Mouse (Mus musculus): ENCODE measurements around the gene Trim29. TPM values are rescaled to one million over a fixed set of nuclear protein-coding genes. Genes with fewer than 3 reads are reported as not detected.
A peak's percentile ranks its signal among the peaks of the same experiment; 100 is the strongest.

Trim29 gene
- polyA plus RNA-seq, 1 experiment from 2014 or later: not detected

GRCm38 (mm10) chr9:43331476-43332471 is 21.1 kb downstream of the Trim29 start:
- POLR2A ChIA-PET: no interaction called here
- no peak for DNase-seq (ENCODE audit: low read depth, low spot score)
- H3K27me3 ChIP-seq: peaks cover 22% of the 10 kb centered on the region
- no peak for TF ChIP-seq CTCF (IDR thresholded peaks at IDR 0.05)
- CTCF ChIA-PET: no interaction called here
- no peak for ATAC-seq
- in situ Hi-C loops (cut with MboI; ENCODE audit: low pct_unique_long_range_greater_than_20kb): loop anchor here (25.0 kb wide), 1 partner anchor 631 kb away; no protein-coding TSS in a partner anchor

DNA sequence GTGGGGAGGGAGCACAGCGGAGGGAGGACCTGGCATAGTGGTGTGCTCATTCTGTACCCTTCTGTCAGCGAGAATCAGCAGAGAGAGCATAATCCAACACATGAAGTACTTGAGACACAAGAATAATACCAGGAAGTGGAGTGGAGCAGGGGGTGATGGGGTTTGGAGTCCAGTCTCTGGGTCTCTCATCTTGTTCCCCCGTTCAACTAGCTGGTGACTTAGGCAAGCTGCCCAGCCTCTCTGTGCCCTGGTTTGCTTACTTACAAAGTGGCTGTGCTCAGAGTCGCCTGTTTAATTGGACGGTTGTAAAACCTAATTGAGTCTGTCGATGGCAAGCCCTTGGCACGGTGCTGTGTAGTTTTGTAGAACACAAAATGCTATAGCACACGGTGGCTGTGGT is 23.8 kb downstream of the Trim29 start:
- no peak for TF ChIP-seq CTCF (IDR thresholded peaks at IDR 0.05)
- ChIA-PET CTCF (no interaction called here), POLR2A (no interaction called here)
- in situ Hi-C loops (cut with MboI; ENCODE audit: low pct_unique_long_range_greater_than_20kb): loop anchor here (25.0 kb wide), 1 partner anchor 628 kb away; no protein-coding TSS in a partner anchor
- DNase-seq (ENCODE audit: low read depth, low spot score) (no peak), ATAC-seq (no peak)
- peaks cover 22% of the 10 kb centered on the region for H3K27me3 ChIP-seq

- H3K27me3 ChIP-seq: peaks cover 19% of the 10 kb centered on the region
- ChIA-PET CTCF (no interaction called here), POLR2A (no interaction called here)
- no peak for DNase-seq (ENCODE audit: low read depth, low spot score)
- no peak for ATAC-seq
- no peak for TF ChIP-seq CTCF (IDR thresholded peaks at IDR 0.05)
- in situ Hi-C loops (cut with MboI; ENCODE audit: low pct_unique_long_range_greater_than_20kb): loop anchor here (25.0 kb wide), 1 partner anchor 625 kb away; no protein-coding TSS in a partner anchor
Observed at GRCm38 (mm10) chr9:43337636-43338035, 27.0 kb downstream of the Trim29 start.

DNA sequence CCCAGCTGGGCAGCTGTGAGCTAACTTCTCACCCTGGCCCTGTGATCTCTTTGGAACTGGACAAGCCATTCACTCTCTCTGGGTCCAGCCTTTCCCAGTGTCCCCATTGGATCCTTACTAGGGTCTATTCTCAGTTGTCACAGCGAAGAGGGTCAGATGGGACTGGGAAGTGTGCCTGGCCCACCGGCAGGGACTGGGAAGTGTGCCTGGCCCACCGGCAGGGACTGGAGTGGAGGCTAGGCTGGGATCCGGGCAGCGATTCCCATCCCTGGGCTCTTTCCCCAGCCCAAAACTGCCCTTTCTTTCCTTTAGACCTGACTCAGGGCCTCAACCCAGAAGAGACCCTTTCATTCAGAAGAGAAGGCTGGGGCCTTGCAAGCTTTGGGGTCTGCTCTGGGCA is 27.4 kb downstream of the Trim29 start:
- no peak for TF ChIP-seq CTCF (IDR thresholded peaks at IDR 0.05)
- DNase-seq (ENCODE audit: low read depth, low spot score) (no peak), ATAC-seq (no peak)
- POLR2A ChIA-PET: no interaction called here
- CTCF ChIA-PET: no interaction called here
- H3K27me3 ChIP-seq: peaks cover 24% of the 10 kb centered on the region
- in situ Hi-C loops (cut with MboI; ENCODE audit: low pct_unique_long_range_greater_than_20kb): loop anchor here (25.0 kb wide), 1 partner anchor 624 kb away; no protein-coding TSS in a partner anchor

DNA sequence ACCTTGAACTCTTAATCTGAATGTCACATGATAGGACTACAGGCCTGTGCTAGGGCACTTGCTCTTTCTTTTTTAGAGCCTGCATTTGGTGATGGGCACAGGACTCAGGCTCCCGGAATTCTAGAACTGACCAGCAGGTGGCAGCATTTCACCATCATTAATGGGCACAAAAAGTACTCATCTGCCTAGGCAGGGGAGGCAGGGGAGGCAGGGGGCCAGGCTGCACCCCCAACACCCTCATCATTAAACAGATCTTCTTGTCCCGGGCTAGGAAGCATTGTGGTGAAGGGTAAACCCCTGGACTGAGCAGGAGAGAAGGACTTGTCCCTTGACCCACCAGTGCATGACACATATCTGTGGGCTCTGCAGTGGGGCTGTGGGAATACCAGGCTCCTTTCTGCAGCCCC is 29.0 kb downstream of the Trim29 start:
- no peak for TF ChIP-seq CTCF (IDR thresholded peaks at IDR 0.05)
- H3K27me3 ChIP-seq: peaks cover 24% of the 10 kb centered on the region
- no peak for ATAC-seq
- ChIA-PET POLR2A (no interaction called here), CTCF (interaction anchor here (0.7 to 1.4 kb wide), 2 partner anchors 19 to 46 kb away, joined by 3 to 4 read pairs; no protein-coding TSS in a partner anchor)
- DNase-seq (ENCODE audit: low read depth, low spot score): no peak
- in situ Hi-C loops (cut with MboI; ENCODE audit: low pct_unique_long_range_greater_than_20kb): loop anchor here (5.0 to 25.0 kb wide), 3 partner anchors 158 to 623 kb away; no protein-coding TSS in a partner anchor

GRCm38 (mm10) chr9:43350089-43350488 is 39.4 kb downstream of the Trim29 start:
- DNase-seq (ENCODE audit: low read depth, low spot score) (no peak), ATAC-seq (no peak)
- in situ Hi-C loops (cut with MboI; ENCODE audit: low pct_unique_long_range_greater_than_20kb): no loop called here
- TF ChIP-seq CTCF (IDR thresholded peaks at IDR 0.05): no peak
- H3K27me3 ChIP-seq: peaks cover 20% of the 10 kb centered on the region
- POLR2A ChIA-PET: interaction anchor here (0.7 kb wide), 1 partner anchor 675 kb away, joined by 3 read pairs; no protein-coding TSS in a partner anchor
- CTCF ChIA-PET: interaction anchor here (0.6 kb wide), 1 partner anchor 380 kb away, joined by 3 read pairs; no protein-coding TSS in a partner anchor

- H3K27me3 ChIP-seq: peaks cover 25% of the 10 kb centered on the region
- ATAC-seq (no peak), DNase-seq (ENCODE audit: low read depth, low spot score) (no peak)
- POLR2A ChIA-PET: no interaction called here
- TF ChIP-seq CTCF (IDR thresholded peaks at IDR 0.05): no peak
- in situ Hi-C loops (cut with MboI; ENCODE audit: low pct_unique_long_range_greater_than_20kb): no loop called here
- CTCF ChIA-PET: no interaction called here
Observed at GRCm38 (mm10) chr9:43351015-43351414, 40.4 kb downstream of the Trim29 start.

DNA sequence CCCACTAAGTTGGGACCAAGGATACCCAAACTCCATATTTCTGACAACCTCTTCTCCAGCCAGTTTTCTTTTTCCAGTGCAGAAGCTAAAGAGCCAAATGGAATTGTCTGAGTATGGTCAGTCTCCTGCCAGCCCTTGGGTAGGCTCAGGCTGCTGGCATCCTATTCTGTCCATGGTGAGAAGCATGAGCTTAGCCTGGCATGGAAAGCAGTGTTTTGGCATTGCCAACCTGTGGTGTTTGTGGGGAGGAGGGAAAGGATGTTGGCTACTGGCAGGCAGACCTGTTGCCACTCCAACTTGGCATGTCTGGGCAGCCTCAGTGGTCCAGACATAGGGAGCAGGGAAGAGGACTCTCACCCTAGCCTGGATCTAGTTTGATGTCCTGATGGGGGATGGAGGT is 46.4 kb downstream of the Trim29 start:
- TF ChIP-seq CTCF (IDR thresholded peaks at IDR 0.05): no peak
- ChIA-PET POLR2A (no interaction called here), CTCF (interaction anchor here (1.5 kb wide), 1 partner anchor 16 kb away, joined by 3 read pairs; no protein-coding TSS in a partner anchor)
- ATAC-seq: no peak
- in situ Hi-C loops (cut with MboI; ENCODE audit: low pct_unique_long_range_greater_than_20kb): no loop called here
- H3K27me3 ChIP-seq: peaks cover 20% of the 10 kb centered on the region
- DNase-seq (ENCODE audit: low read depth, low spot score): no peak

- ChIA-PET CTCF (interaction anchor here (1.2 kb wide), 1 partner anchor 18 kb away, joined by 4 read pairs; no protein-coding TSS in a partner anchor), POLR2A (no interaction called here)
- in situ Hi-C loops (cut with MboI; ENCODE audit: low pct_unique_long_range_greater_than_20kb): no loop called here
- DNase-seq (ENCODE audit: low read depth, low spot score) (peak; percentile 43), ATAC-seq (peak; percentile 75)
- no peak for TF ChIP-seq CTCF (IDR thresholded peaks at IDR 0.05)
- peaks cover 28% of the 10 kb centered on the region for H3K27me3 ChIP-seq
Observed at GRCm38 (mm10) chr9:43358591-43359323, 48.1 kb downstream of the Trim29 start.

GRCm38 (mm10) chr9:43368781-43369180 is 58.1 kb downstream of the Trim29 start:
- ChIA-PET CTCF (no interaction called here), POLR2A (no interaction called here)
- ATAC-seq (no peak), DNase-seq (ENCODE audit: low read depth, low spot score) (no peak)
- no peak for TF ChIP-seq CTCF (IDR thresholded peaks at IDR 0.05)
- in situ Hi-C loops (cut with MboI; ENCODE audit: low pct_unique_long_range_greater_than_20kb): no loop called here
- H3K27me3 ChIP-seq: peaks cover 10% of the 10 kb centered on the region
